Mouse (Mus musculus) hindlimb bud, embryonic 11.5 days (tissue): ENCODE data around the gene Ildr1.

Experiments
- DNase-seq: peaks from one replicate; pipeline ENCODE4 v3.0.0-alpha.2; 2012; ENCODE audit warnings: low read depth, low spot score; ENCODE audit errors: extremely low spot score

Ildr1 gene

GRCm38 (mm10) chr16:36700484-36700883 lies 6.7 kb downstream of the Ildr1 start:
- DNase-seq, result no peak

GRCm38 (mm10) chr16:36707702-36708423 lies 14.1 kb downstream of the Ildr1 start:
- DNase-seq, result no peak

GRCm38 (mm10) chr16:36708751-36709150 lies 15.0 kb downstream of the Ildr1 start:
- DNase-seq, result no peak

- DNase-seq, result no peak
Measured at GRCm38 (mm10) chr16:36709405-36709804, 15.6 kb downstream of the Ildr1 start.

GRCm38 (mm10) chr16:36710794-36711193 lies 17.0 kb downstream of the Ildr1 start:
- DNase-seq, result no peak

GRCm38 (mm10) chr16:36711760-36712159 lies 18.0 kb downstream of the Ildr1 start:
- DNase-seq, result no peak

GRCm38 (mm10) chr16:36717481-36717880 lies 23.7 kb downstream of the Ildr1 start:
- DNase-seq, result no peak

- DNase-seq, result no peak
Measured at GRCm38 (mm10) chr16:36718637-36719036, 24.9 kb downstream of the Ildr1 start.

- no peak for DNase-seq
Measured at GRCm38 (mm10) chr16:36720194-36721055, 26.6 kb downstream of the Ildr1 start.

GRCm38 (mm10) chr16:36722739-36723138 lies 29.0 kb downstream of the Ildr1 start:
- DNase-seq, result no peak

- no peak for DNase-seq
Measured at GRCm38 (mm10) chr16:36723880-36724443, 30.2 kb downstream of the Ildr1 start.

GRCm38 (mm10) chr16:36728959-36729358 lies 35.2 kb downstream of the Ildr1 start:
- DNase-seq, result no peak

GRCm38 (mm10) chr16:36732572-36732971 lies 38.8 kb downstream of the Ildr1 start:
- no peak for DNase-seq

- no peak for DNase-seq
Measured at GRCm38 (mm10) chr16:36733827-36734226, 40.0 kb downstream of the Ildr1 start.

- DNase-seq, result no peak
Measured at GRCm38 (mm10) chr16:36735421-36735820, 41.6 kb downstream of the Ildr1 start.

GRCm38 (mm10) chr16:36739404-36739930 lies 45.7 kb downstream of the Ildr1 start:
- DNase-seq, result peak; percentile 31

GRCm38 (mm10) chr16:36743580-36743979 lies 49.8 kb downstream of the Ildr1 start:
- DNase-seq, result no peak

- DNase-seq, result no peak
Measured at GRCm38 (mm10) chr16:36747068-36747467, 53.3 kb downstream of the Ildr1 start.

GRCm38 (mm10) chr16:36747767-36748166 lies 54.0 kb downstream of the Ildr1 start:
- no peak for DNase-seq

GRCm38 (mm10) chr16:36751979-36752378 lies 58.2 kb downstream of the Ildr1 start:
- DNase-seq, result no peak

- DNase-seq, result no peak
Measured at GRCm38 (mm10) chr16:36770191-36770771, 76.5 kb downstream of the Ildr1 start.
